Mouse (Mus musculus): ENCODE measurements around the gene Foxp1.

- no peak for TF ChIP-seq CTCF (IDR thresholded peaks at IDR 0.05; ENCODE audit: low read depth)
- TF ChIP-seq EP300 (IDR thresholded peaks at IDR 0.05; ENCODE audit: low read depth) = no peak
Measured at GRCm38 (mm10) chr6:98996822-98997221, 525.7 kb downstream of the Foxp1 start.
